Mouse (Mus musculus) bone marrow macrophage, adult 2 months (primary cell): ENCODE measurements around the gene Papln.

Source experiments
- CTCF ChIP-seq: IDR thresholded peaks from 2 replicates; pipeline ENCODE4 v1.5.1; 2012; ENCODE audit warnings: low read depth, mild to moderate bottlenecking, low read length, moderate library complexity
- POLR2A ChIP-seq: IDR thresholded peaks from 2 replicates; pipeline ENCODE4 v1.6.1; 2012; ENCODE audit warnings: mild to moderate bottlenecking, low read depth, low read length, borderline replicate concordance

DNA sequence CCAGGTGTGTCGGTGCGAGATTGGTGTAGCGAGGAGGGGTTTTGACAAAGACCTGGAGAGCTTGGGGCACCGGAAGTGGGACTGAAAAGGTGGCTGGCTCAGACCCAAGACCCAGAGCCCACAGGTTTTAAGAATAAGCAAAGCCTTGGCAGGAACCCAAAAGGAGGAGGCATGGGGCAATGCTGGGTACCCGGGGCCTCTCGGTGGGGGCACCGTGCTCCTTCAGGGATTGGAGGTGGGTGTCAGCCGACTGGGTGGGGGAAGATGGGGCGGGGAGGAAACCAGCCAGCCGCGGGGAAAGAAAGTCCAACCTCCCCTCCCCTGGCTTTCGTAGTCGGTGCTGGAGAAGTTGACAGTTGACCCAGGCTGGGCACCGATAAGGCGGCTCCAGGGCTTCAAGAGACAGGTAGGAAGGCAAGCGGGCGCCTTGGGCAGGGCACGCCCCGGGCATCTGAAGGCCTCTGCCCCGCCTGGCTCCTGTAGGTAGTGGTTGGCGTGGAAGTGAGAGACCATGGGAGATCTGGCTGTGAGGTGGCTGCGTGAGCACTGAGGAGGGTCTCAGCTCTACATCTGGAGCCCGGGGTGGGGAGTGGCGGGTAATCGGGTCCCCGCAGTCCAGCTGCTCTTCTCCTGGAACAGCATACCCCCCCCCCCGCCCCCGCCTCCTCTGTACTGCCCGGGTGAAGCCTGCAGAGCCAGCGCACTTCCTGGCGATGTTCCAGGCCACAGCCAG, at the start of gene Papln:
- no peak for TF ChIP-seq CTCF
- TF ChIP-seq POLR2A, result no peak
